Mouse (Mus musculus) limb, embryonic 12.5 days (tissue): ENCODE results near the gene Olfr832. TPM values are rescaled to one million over a fixed set of nuclear protein-coding genes. Genes with fewer than 3 reads are reported as not detected.
"Not testable (repeated sequence)": the region's sequence is repeated elsewhere in the genome, so short reads cannot be mapped to it uniquely, and the experiment has no call there.

Experiments used
- ATAC-seq: fragments of 200-750 bp; cut with Nextera tagmentation; 2 replicates; pipeline ENCODE4 v1.8.0; 2017; ENCODE audit warnings: low read depth, moderate TSS enrichment; ENCODE audit not compliant: insufficient number of reproducible peaks, insufficient read depth, low FRiP score, low TSS enrichment
- H3K27ac ChIP-seq: fragments of 300-500 bp; sonication (generic); 2 replicates; pipeline ENCODE4 v1.5.1; 2016; ENCODE audit warnings: mild to moderate bottlenecking, moderate library complexity
- H3K27me3 ChIP-seq: fragments of 300-500 bp; sonication (generic); 2 replicates; pipeline ENCODE4 v1.6.1; 2016; ENCODE audit warnings: mild to moderate bottlenecking, moderate library complexity
- H3K36me3 ChIP-seq: fragments of 300-500 bp; sonication (generic); 2 replicates; pipeline ENCODE4 v1.6.1; 2016; ENCODE audit warnings: mild to moderate bottlenecking, moderate library complexity
- H3K4me1 ChIP-seq: fragments of 300-500 bp; sonication (generic); replicated peaks from 2 replicates; pipeline ENCODE4 v1.6.1; 2016
- H3K4me2 ChIP-seq: fragments of 300-500 bp; sonication (generic); 2 replicates; pipeline ENCODE4 v1.6.1; 2016; ENCODE audit warnings: mild to moderate bottlenecking, moderate library complexity
- H3K4me3 ChIP-seq: fragments of 300-500 bp; sonication (generic); replicated peaks from 2 replicates; pipeline ENCODE4 v1.5.1; 2016; ENCODE audit warnings: mild to moderate bottlenecking
- H3K9ac ChIP-seq: fragments of 300-500 bp; sonication (generic); replicated peaks from 2 replicates; pipeline ENCODE4 v1.6.1; 2016; ENCODE audit warnings: mild to moderate bottlenecking, moderate library complexity
- H3K9me3 ChIP-seq: fragments of 300-500 bp; sonication (generic); 2 replicates; pipeline ENCODE4 v1.6.1; 2016; ENCODE audit warnings: mild to moderate bottlenecking, moderate library complexity
- WGBS: fragments of 180-500 bp; shearing (Covaris S2); methylation state at CpG from one replicate; pipeline ENCODE4 v1.1.7; 2016; 5-methylcytosine and 5-hydroxymethylcytosine counted together
- polyA plus RNA-seq: library from polyadenylated mRNA; unstranded; fragments of >200 nt; fragmentation: Nextera tagmentation; extraction: Ambion mirVana; gene quantifications from 2 replicates; pipeline ENCODE4 v1.2.1, GENCODE M21; 2016

Gene Olfr832
- polyA plus RNA-seq = not detected in 2 replicates

DNA sequence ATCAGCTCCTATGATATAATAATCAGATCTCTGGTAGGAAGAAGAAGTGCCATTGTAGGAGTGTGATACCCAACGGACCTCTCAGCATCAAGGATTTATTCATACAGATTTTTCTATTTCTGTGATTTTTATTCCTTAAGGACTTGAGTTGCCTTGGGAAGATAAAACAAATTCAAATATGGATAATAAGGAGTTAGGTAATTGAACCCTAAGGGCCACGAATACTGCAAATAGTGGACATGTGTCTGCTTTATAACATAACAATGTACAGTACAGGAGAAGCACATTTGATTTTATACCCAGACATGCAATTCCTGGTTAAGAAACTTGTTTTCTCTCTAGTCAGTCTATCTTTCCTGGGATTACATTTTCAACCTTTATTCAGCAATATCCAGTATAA is at the start of gene Olfr832:
Olfr832 (plus strand) TSS at position 301 of the 400 bp plus-strand sequence.
- H3K27ac ChIP-seq, H3K9ac ChIP-seq, H3K36me3 ChIP-seq, ATAC-seq, H3K4me3 ChIP-seq, H3K4me1 ChIP-seq, H3K27me3 ChIP-seq, H3K4me2 ChIP-seq, H3K9me3 ChIP-seq: not testable (repeated sequence)
- 75% methylated on average over 2 of the region's 2 CpGs for WGBS

DNA sequence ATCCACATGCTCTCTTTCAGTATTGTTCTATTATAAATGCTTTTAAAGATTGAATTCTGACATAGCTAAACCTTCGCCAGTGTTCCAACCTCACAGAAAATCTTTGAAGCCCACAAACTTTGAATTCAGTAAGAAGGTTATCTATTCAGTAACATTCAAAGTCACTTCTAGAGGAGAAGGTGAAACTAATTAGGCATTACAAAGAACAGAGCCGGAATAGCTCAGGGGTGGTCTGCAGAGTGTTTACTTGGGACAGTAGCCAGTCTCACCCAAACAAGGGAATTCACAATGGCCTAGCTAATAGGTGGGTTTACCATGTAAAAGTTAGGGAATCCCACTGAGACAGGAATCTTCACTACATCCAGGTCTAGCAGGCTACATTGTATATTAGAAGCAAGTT is 29.2 kb upstream of the Olfr832 start:
- not testable (repeated sequence) for H3K27ac ChIP-seq, H3K36me3 ChIP-seq, H3K9me3 ChIP-seq, H3K4me1 ChIP-seq, H3K27me3 ChIP-seq, H3K4me3 ChIP-seq, ATAC-seq, H3K4me2 ChIP-seq, H3K9ac ChIP-seq
- 82% methylated on average over 2 of the region's 2 CpGs for WGBS

DNA sequence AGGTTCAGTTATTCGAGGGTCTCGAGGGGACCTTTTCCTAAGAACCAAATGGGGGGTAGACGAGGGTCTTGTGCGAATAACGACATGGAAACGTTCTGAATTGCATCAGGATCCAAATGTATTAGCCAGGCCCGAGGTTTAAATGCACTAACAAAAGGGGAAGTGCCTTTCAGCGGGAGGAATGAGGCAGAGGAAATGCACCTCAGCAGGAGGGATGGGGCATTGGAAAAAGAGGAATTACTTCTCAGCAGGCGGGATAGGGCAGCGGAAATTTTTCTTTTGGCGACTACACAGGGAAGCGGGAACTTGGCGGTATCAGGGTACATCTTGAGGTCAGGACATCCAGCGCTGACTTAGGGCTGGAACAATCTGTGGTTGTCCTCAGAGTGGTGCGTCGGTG is 9.0 kb upstream of the Olfr832 start:
- not testable (repeated sequence) for H3K4me2 ChIP-seq
- 86% methylated on average over 13 of the region's 16 CpGs for WGBS

DNA sequence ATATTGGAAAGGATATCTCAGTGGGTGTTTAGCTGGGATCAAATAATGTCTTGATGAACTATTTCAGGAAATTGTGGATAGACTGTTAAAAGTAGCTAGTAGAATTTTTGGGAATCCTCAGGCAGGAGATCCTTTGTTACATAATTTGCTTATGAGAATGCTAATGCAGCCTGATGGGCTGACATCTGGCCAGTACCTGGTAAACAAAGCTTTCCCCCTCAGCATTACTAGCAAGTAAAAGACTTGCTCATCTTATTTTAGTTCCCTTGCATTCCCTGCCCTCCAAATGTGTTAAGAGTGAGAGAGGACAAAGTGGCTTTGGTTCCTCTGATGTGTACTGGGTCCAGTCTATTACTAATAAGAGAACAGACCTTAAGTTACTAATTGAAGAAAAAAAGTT is 25.1 kb downstream of the Olfr832 start:
- Histone ChIP-seq H3K36me3 (no peaks in the 10 kb centered on the region), H3K4me2 (no peak overlapping the region), H3K9me3 (no peaks in the 10 kb centered on the region), H3K4me1 (no peaks in the 10 kb centered on the region), H3K9ac (no peak overlapping the region), H3K4me3 (no peak overlapping the region), H3K27me3 (no peaks in the 10 kb centered on the region), H3K27ac (no peak overlapping the region)
- no peak for ATAC-seq

More for the DNA sequence above, 9.0 kb upstream of the Olfr832 start:
- not testable (repeated sequence) for ATAC-seq, H3K27me3 ChIP-seq, H3K4me3 ChIP-seq, H3K4me1 ChIP-seq, H3K36me3 ChIP-seq, H3K9ac ChIP-seq, H3K27ac ChIP-seq
- peaks cover 19% of the 10 kb centered on the region for H3K9me3 ChIP-seq

DNA sequence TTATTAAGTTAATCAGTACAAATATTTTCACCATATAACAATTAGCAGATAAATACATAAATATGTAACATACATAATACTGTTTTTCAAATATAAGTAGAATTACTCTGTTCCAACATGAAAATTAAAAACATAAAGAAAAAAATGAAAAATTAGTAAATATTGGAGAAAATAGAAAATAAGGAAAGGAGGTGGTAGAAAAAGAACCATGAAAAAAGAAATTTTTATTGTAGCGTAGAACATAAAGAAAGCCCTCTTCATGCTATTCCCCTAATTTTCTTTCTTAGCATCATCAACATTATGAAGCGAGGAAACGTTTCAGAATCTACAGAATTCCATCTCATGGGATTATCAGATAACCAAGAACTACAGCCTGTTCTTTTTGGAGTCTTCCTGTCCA is 50.8 kb downstream of the Olfr832 start, which contains the start of gene Olfr834:
Olfr834 (plus strand) TSS at position 301 of the 400 bp plus-strand sequence.
- H3K9ac ChIP-seq = no peak within 1 kb of the TSS
- no peak within 1 kb of the TSS for H3K27ac ChIP-seq
- H3K9me3 ChIP-seq = peaks cover 5% of the 10 kb centered on the region; the same call in 1 of the 2 replicates
- H3K36me3 ChIP-seq = no peaks in the 10 kb centered on the region
- no peaks in the 10 kb centered on the region for H3K4me1 ChIP-seq
- ATAC-seq = no peak
- H3K27me3 ChIP-seq = no peaks in the 10 kb centered on the region
- no peak within 1 kb of the TSS for H3K4me3 ChIP-seq
- no peak within 1 kb of the TSS for H3K4me2 ChIP-seq
- whole genome bisulfite sequencing = 81% methylated on average over 3 of the region's 3 CpGs

Other genes starting within 250 kb of the Olfr832 start
- gene Olfr24, start 173.1 kb upstream of the Olfr832 start, polyA plus RNA-seq = not detected in 2 replicates
- not detected in 2 replicates for gene Olfr828, start 117.6 kb upstream of the Olfr832 start, polyA plus RNA-seq
- not detected in 2 replicates for gene Olfr829, start 82.2 kb upstream of the Olfr832 start, polyA plus RNA-seq
- not detected in 2 replicates for gene Olfr830, start 62.4 kb upstream of the Olfr832 start, polyA plus RNA-seq
- gene Olfr834, start 50.9 kb downstream of the Olfr832 start, polyA plus RNA-seq = not detected in 2 replicates
- not detected in 2 replicates for gene Olfr835, start 95.6 kb downstream of the Olfr832 start, polyA plus RNA-seq
- not detected in 2 replicates for gene Olfr836, start 183.3 kb downstream of the Olfr832 start, polyA plus RNA-seq
- gene Olfr837, start 199.2 kb downstream of the Olfr832 start, polyA plus RNA-seq = not detected in 2 replicates
- not detected in 2 replicates for gene Olfr839-ps1, start 240.2 kb downstream of the Olfr832 start, polyA plus RNA-seq